Comparison of ENCODE assay signal across 11 mouse cellular contexts in the genomic region with DNA sequence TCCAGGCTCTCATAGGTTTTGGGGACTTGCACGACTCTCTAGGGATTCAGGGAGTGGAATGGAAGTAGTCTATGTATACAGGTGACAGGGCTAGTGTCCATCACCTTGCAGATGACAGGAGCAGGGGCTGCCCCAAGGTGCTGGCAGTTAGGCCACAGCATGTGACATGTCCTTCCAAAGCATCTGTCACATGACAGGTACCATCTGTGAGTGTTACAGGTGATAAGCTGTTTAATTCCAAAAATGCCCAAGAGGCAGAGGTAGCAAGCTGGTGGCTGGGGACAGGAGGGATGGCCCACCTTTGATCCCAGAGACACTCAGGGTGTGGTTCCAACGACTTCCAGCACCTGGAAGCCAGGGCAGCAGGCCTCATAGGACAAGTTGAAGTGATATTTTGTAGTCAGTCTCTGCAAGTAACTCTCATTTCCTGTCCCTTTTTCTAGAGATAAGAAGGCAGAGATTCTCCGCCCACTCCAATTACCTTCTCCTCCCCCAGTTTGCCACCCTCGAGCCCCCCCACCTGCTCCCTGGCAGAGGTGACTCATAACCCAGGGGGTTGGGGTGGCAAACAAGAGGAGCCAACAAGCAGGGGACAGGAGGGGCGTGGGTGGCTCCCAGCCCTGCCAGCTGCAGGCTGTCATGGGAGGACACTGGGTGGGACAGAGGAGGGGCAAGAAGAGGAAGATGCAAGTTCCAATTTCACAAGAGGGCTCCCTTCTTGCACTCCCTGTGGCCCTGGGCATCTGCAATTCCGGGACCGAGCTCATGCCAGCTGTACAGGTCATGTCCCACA. TPM values are rescaled to one million over a fixed set of nuclear protein-coding genes. Genes with fewer than 3 reads are reported as not detected.
DNase-seq lines count a peak whose midpoint lies in the region; ATAC-seq and TF ChIP-seq lines count a peak whose summit lies in the region.
"Had no signal": no experiment of that assay in that cellular context is flagged by ENCODE, and none has a peak within 500 bp of the region (broad histone marks: within the 10 kb centered on the region; RNA-seq: fewer than 3 reads in every experiment).

No protein-coding gene starts in this region.

- H3K27ac ChIP-seq in cerebellum, adult 2 months (ENCODE audit: insufficient read depth, low read length): peak overlapping the region; percentile 53
- H3K27ac ChIP-seq in thymus, adult 2 months (ENCODE audit: control insufficient read depth, insufficient read depth, low read length): peak overlapping the region; percentile 84
- no peak overlapping the region for H3K27ac ChIP-seq in forebrain, embryonic 13.5 days
- no peak overlapping the region for H3K27ac ChIP-seq in forebrain, embryonic 10.5 days
- H3K27ac ChIP-seq: embryonic facial prominence, embryonic 12.5 days had no signal

- H3K4me1 ChIP-seq in cerebellum, adult 2 months (ENCODE audit: control insufficient read depth, insufficient read depth, low read length): peaks cover 86% of the 10 kb centered on the region
- H3K4me1 ChIP-seq in thymus, adult 2 months (replicated peaks; ENCODE audit: control insufficient read depth, insufficient read depth, low read length): peaks cover 49% of the 10 kb centered on the region
- peaks cover 10% of the 10 kb centered on the region; the same call in 1 of the 2 replicates for H3K4me1 ChIP-seq in forebrain, embryonic 13.5 days
- no peaks in the 10 kb centered on the region for H3K4me1 ChIP-seq in forebrain, embryonic 10.5 days
- H3K4me1 ChIP-seq: embryonic facial prominence, embryonic 12.5 days had no signal

- no peaks in the 10 kb centered on the region for H3K27me3 ChIP-seq in cerebellum, adult 2 months (ENCODE audit: control insufficient read depth, insufficient read depth, low read length)
- no peaks in the 10 kb centered on the region for H3K27me3 ChIP-seq in thymus, adult 2 months (ENCODE audit: control insufficient read depth, insufficient read depth, low read length)
- no peaks in the 10 kb centered on the region for H3K27me3 ChIP-seq in forebrain, embryonic 13.5 days
- H3K27me3 ChIP-seq in forebrain, embryonic 10.5 days (ENCODE audit: poor library complexity, severe bottlenecking): no peaks in the 10 kb centered on the region

- DNase-seq in cerebellum, adult 2 months: peak in 1 of 2 experiments; percentile 71
- DNase-seq in cerebellum, postnatal 4 days (ENCODE audit: low spot score in 2 of 2): no peak
- peak; percentile 67 to 75 for DNase-seq in left cerebral cortex, adult 9 months (ENCODE audit: low spot score in 2 of 2)
- DNase-seq in left cerebral cortex, postnatal 4 days: no peak
- peak; percentile 78 for DNase-seq in thymus, adult 2 months
- DNase-seq in forebrain, embryonic 10.5 days (ENCODE audit: extremely low spot score, low spot score): no peak

- H3K9me3 ChIP-seq in forebrain, embryonic 13.5 days (replicated peaks): no peaks in the 10 kb centered on the region
- no peaks in the 10 kb centered on the region for H3K9me3 ChIP-seq in forebrain, embryonic 10.5 days
- H3K9me3 ChIP-seq: embryonic facial prominence, embryonic 12.5 days had no signal

- peak; percentile 68 for ATAC-seq in inflammation-experienced regulatory T-cells, adult 6 months
- no peak for ATAC-seq in forebrain, embryonic 13.5 days
- ATAC-seq: hindbrain, embryonic 16.5 days; lung, postnatal 0 days had no signal

- TF ChIP-seq POLR2A in cerebellum, adult 2 months (IDR thresholded peaks at IDR 0.05; ENCODE audit: borderline replicate concordance, insufficient read depth, low read length): no peak
- no peak for TF ChIP-seq POLR2A in thymus, adult 2 months (IDR thresholded peaks at IDR 0.05; ENCODE audit: control insufficient read depth, extremely low read depth, insufficient read depth, low read length, poor library complexity)

- no peak for TF ChIP-seq CTCF in cerebellum, adult 2 months (IDR thresholded peaks at IDR 0.05; ENCODE audit: borderline replicate concordance, insufficient read depth, low read depth, low read length)
- no peak for TF ChIP-seq CTCF in thymus, adult 2 months (IDR thresholded peaks at IDR 0.05; ENCODE audit: borderline replicate concordance, control insufficient read depth, extremely low read depth, insufficient read depth, low read length, poor library complexity)

- H3K4me2 ChIP-seq in forebrain, embryonic 13.5 days: no peak overlapping the region
- H3K4me2 ChIP-seq: embryonic facial prominence, embryonic 12.5 days had no signal

- H3K36me3 ChIP-seq in thymus, adult 2 months (ENCODE audit: control insufficient read depth, insufficient read depth, low read length): no peaks in the 10 kb centered on the region
- no peaks in the 10 kb centered on the region for H3K36me3 ChIP-seq in forebrain, embryonic 13.5 days (ENCODE audit: poor library complexity, severe bottlenecking)
- H3K36me3 ChIP-seq in forebrain, embryonic 10.5 days (replicated peaks): no peaks in the 10 kb centered on the region
- H3K36me3 ChIP-seq: embryonic facial prominence, embryonic 12.5 days had no signal

- intact Hi-C loops in left cerebral cortex, postnatal 4 days (cut with DNase I): no loop called here

- 29% methylated on average over 7 of the region's 7 CpGs for WGBS in cerebellum, adult 2 months
- WGBS in thymus, adult 2 months: 30% methylated on average over 7 of the region's 7 CpGs
- 73% methylated on average over 7 of the region's 7 CpGs for WGBS in forebrain, embryonic 13.5 days
- 76% methylated on average over 7 of the region's 7 CpGs for WGBS in forebrain, embryonic 10.5 days

- no peak overlapping the region for H3K9ac ChIP-seq in forebrain, embryonic 13.5 days
- H3K9ac ChIP-seq: embryonic facial prominence, embryonic 12.5 days had no signal

- H3K4me3 ChIP-seq in cerebellum, adult 2 months (replicated peaks; ENCODE audit: insufficient read depth, low read depth, low read length): no peak overlapping the region
- H3K4me3 ChIP-seq in thymus, adult 2 months (ENCODE audit: control insufficient read depth, insufficient read depth, low read length): no peak overlapping the region
- H3K4me3 ChIP-seq in forebrain, embryonic 13.5 days: no peak overlapping the region
- no peak overlapping the region for H3K4me3 ChIP-seq in forebrain, embryonic 10.5 days
- H3K4me3 ChIP-seq: embryonic facial prominence, embryonic 12.5 days had no signal

RNA-seq across cellular contexts. Expression of a gene that starts 47.7 kb away (rescaled TPM):
- polyA plus RNA-seq in cerebellum, adult 2 months (2012; rRNA removed): 479 and 518 TPM in 2 replicates
- total RNA-seq in left cerebral cortex, postnatal 4 days (2021): 100 to 1,000 TPM; 593 to 607 TPM
- polyA plus RNA-seq in inflammation-experienced regulatory T-cells, adult 6 months (2017; shearing (Covaris generic)): 10 to 100 TPM in 2 of 3 experiments, 1 to 10 TPM in 1; 5.3 to 16.7 (median 11.0) TPM
- 6.0 and 9.0 TPM in 2 replicates for polyA plus RNA-seq in thymus, adult 2 months (2012; rRNA removed)
- 26.1 and 32.8 TPM in 2 replicates for polyA plus RNA-seq in forebrain, embryonic 13.5 days (2015; fragmentation: Nextera tagmentation; extraction: Ambion mirVana)
- polyA plus RNA-seq in forebrain, embryonic 10.5 days (2016; fragmentation: Nextera tagmentation; extraction: Ambion mirVana): 0.51 and 0.63 TPM in 2 replicates

Comparison
In these comparisons a context has a peak if more than half of its experiments do, and no peak if none do; other contexts are left out.
1. DNase-seq: peak in left cerebral cortex, adult 9 months (2 of 2) and thymus, adult 2 months (single experiment); none in cerebellum, postnatal 4 days (0 of 2), left cerebral cortex, postnatal 4 days (single experiment) and forebrain, embryonic 10.5 days (single experiment).
2. H3K27ac ChIP-seq: peak in cerebellum, adult 2 months (single experiment) and thymus, adult 2 months (single experiment); none in forebrain, embryonic 13.5 days (single experiment) and forebrain, embryonic 10.5 days (single experiment).
3. RNA of a gene that starts 47.7 kb away (polyA plus RNA-seq): 479 to 518 TPM in cerebellum, adult 2 months; 26.1 to 32.8 TPM in forebrain, embryonic 13.5 days, 5.3 to 16.7 TPM in inflammation-experienced regulatory T-cells, adult 6 months, 6.0 to 9.0 TPM in thymus, adult 2 months and 0.51 to 0.63 TPM in forebrain, embryonic 10.5 days; every median in the first group is over 10 times any median in the second.